ENCODE assay signal across 23 mouse cellular contexts in genomic region chr4:86425581-86425980, GRCm38 (mm10).
DNase-seq lines count a peak whose midpoint lies in the region; ATAC-seq and TF ChIP-seq lines count a peak whose summit lies in the region.
"Had no signal": no experiment of that assay in that cellular context is flagged by ENCODE, and none has a peak within 500 bp of the region (broad histone marks: within the 10 kb centered on the region; RNA-seq: fewer than 3 reads in every experiment).

No protein-coding gene starts in this region.

- intact Hi-C loops in heart, adult 2 months (cut with DNase I), result no loop called here

- H3K4me3 ChIP-seq in embryonic facial prominence, embryonic 14.5 days (ENCODE audit: low read depth, low read length), result no peak overlapping the region
- no peak overlapping the region for H3K4me3 ChIP-seq in embryonic facial prominence, embryonic 10.5 days
- H3K4me3 ChIP-seq in heart, embryonic 15.5 days, result no peak overlapping the region
- no peak overlapping the region for H3K4me3 ChIP-seq in heart, adult 2 months
- no peak overlapping the region for H3K4me3 ChIP-seq in liver, embryonic 11.5 days (ENCODE audit: low read depth, low read length)
- H3K4me3 ChIP-seq in liver, postnatal 0 days (ENCODE audit: low read depth, low read length), result no peak overlapping the region
- no peak overlapping the region for H3K4me3 ChIP-seq in MEL (ENCODE audit: control insufficient read depth in 1 of 2, insufficient read depth in 1 of 2, low read depth in 2 of 2, low read length in 2 of 2)
- H3K4me3 ChIP-seq: embryonic facial prominence, embryonic 15.5 days; hindbrain, embryonic 15.5 days; midbrain, embryonic 10.5 days; neural tube, embryonic 15.5 days had no signal

- no peak for TF ChIP-seq POLR2A in heart, adult 2 months (IDR thresholded peaks at IDR 0.05; ENCODE audit: insufficient read depth, low read depth, low read length)
- no peak for TF ChIP-seq POLR2A in MEL (IDR thresholded peaks at IDR 0.05; ENCODE audit: control insufficient read depth in 1 of 2, insufficient read depth in 1 of 2, low read depth in 1 of 2, low read length in 2 of 2, poor library complexity in 1 of 2)

- no peaks in the 10 kb centered on the region for H3K79me2 ChIP-seq in heart, adult 2 months (replicated peaks; ENCODE audit: control insufficient read depth, insufficient read depth, low read length)
- H3K79me2 ChIP-seq in MEL (ENCODE audit: control insufficient read depth, insufficient read depth, low read length, poor library complexity), result no peaks in the 10 kb centered on the region

- peaks cover 49% of the 10 kb centered on the region for H3K36me3 ChIP-seq in embryonic facial prominence, embryonic 14.5 days (ENCODE audit: control insufficient read depth, insufficient read depth, low read length)
- no peaks in the 10 kb centered on the region for H3K36me3 ChIP-seq in embryonic facial prominence, embryonic 10.5 days (replicated peaks)
- no peaks in the 10 kb centered on the region for H3K36me3 ChIP-seq in heart, embryonic 15.5 days
- H3K36me3 ChIP-seq in heart, adult 2 months (ENCODE audit: control insufficient read depth, insufficient read depth, low read length), result no peaks in the 10 kb centered on the region
- no peaks in the 10 kb centered on the region for H3K36me3 ChIP-seq in liver, embryonic 11.5 days (ENCODE audit: control insufficient read depth, insufficient read depth, low read length)
- no peaks in the 10 kb centered on the region for H3K36me3 ChIP-seq in liver, postnatal 0 days (replicated peaks; ENCODE audit: insufficient read depth, low read length)
- peaks cover 0 to 16% of the 10 kb centered on the region in 2 experiments; a peak in 2 of 4 replicates for H3K36me3 ChIP-seq in MEL (ENCODE audit: control insufficient read depth in 1 of 2, insufficient read depth in 2 of 2, low read length in 2 of 2)
- H3K36me3 ChIP-seq: hindbrain, embryonic 15.5 days; midbrain, embryonic 10.5 days; neural tube, embryonic 15.5 days had no signal

- peak; percentile 49 for DNase-seq in embryonic facial prominence, embryonic 14.5 days (ENCODE audit: low spot score)
- DNase-seq in embryonic facial prominence, embryonic 10.5 days (ENCODE audit: low spot score), result no peak
- no peak for DNase-seq in heart, adult 2 months
- DNase-seq in liver, embryonic 11.5 days (ENCODE audit: low spot score), result peak; percentile 22
- no peak for DNase-seq in liver, postnatal 0 days
- DNase-seq in MEL (ENCODE audit: low read depth, low spot score), result peak; percentile 18
- no peak for DNase-seq in adrenal gland, postnatal 4 days (ENCODE audit: low spot score in 2 of 2)
- DNase-seq: adrenal gland, postnatal 25 days; cerebellum, adult 9-10 months; gastrocnemius, postnatal 14 days; heart, postnatal 10 days; kidney, adult 9 months; kidney, postnatal 25 days; liver; lung, adult 18-20 months; thymus, postnatal 36 days had no signal

- 69% methylated on average over 7 of the region's 7 CpGs for WGBS in embryonic facial prominence, embryonic 14.5 days
- 89% methylated on average over 7 of the region's 7 CpGs for WGBS in embryonic facial prominence, embryonic 10.5 days
- WGBS in heart, embryonic 15.5 days, result 31% methylated on average over 7 of the region's 7 CpGs
- 49% methylated on average over 7 of the region's 7 CpGs for WGBS in heart, adult 2 months
- 70% methylated on average over 7 of the region's 7 CpGs for WGBS in liver, embryonic 11.5 days
- 81% methylated on average over 7 of the region's 7 CpGs for WGBS in liver, postnatal 0 days (ENCODE audit: insufficient replicate concordance)

- H3K9me3 ChIP-seq in embryonic facial prominence, embryonic 14.5 days (ENCODE audit: control insufficient read depth, low read length), result no peaks in the 10 kb centered on the region
- H3K9me3 ChIP-seq in embryonic facial prominence, embryonic 10.5 days, result no peaks in the 10 kb centered on the region
- H3K9me3 ChIP-seq in heart, embryonic 15.5 days (replicated peaks), result no peaks in the 10 kb centered on the region
- H3K9me3 ChIP-seq in liver, embryonic 11.5 days (ENCODE audit: control insufficient read depth, low read length), result no peaks in the 10 kb centered on the region
- no peaks in the 10 kb centered on the region for H3K9me3 ChIP-seq in liver, postnatal 0 days (ENCODE audit: low read length)
- H3K9me3 ChIP-seq in MEL (replicated peaks; ENCODE audit: insufficient read depth, low read length), result no peaks in the 10 kb centered on the region
- H3K9me3 ChIP-seq: embryonic facial prominence, embryonic 15.5 days; hindbrain, embryonic 15.5 days; midbrain, embryonic 10.5 days; neural tube, embryonic 15.5 days had no signal

- no peak overlapping the region for H3K27ac ChIP-seq in embryonic facial prominence, embryonic 14.5 days (replicated peaks; ENCODE audit: low read depth, low read length)
- no peak overlapping the region for H3K27ac ChIP-seq in embryonic facial prominence, embryonic 10.5 days (replicated peaks)
- no peak overlapping the region for H3K27ac ChIP-seq in heart, embryonic 15.5 days
- H3K27ac ChIP-seq in heart, adult 2 months, result no peak overlapping the region
- H3K27ac ChIP-seq in liver, embryonic 11.5 days (ENCODE audit: low read depth, low read length), result no peak overlapping the region
- no peak overlapping the region for H3K27ac ChIP-seq in liver, postnatal 0 days (ENCODE audit: low read depth)
- H3K27ac ChIP-seq in MEL (ENCODE audit: control insufficient read depth, low read depth, low read length), result no peak overlapping the region
- H3K27ac ChIP-seq: embryonic facial prominence, embryonic 15.5 days; hindbrain, embryonic 15.5 days; macrophage; neural tube, embryonic 15.5 days had no signal

- TF ChIP-seq CTCF in heart, adult 2 months (IDR thresholded peaks at IDR 0.05), result no peak
- TF ChIP-seq CTCF in liver, postnatal 0 days (IDR thresholded peaks at IDR 0.05; ENCODE audit: low read depth), result no peak
- TF ChIP-seq CTCF in MEL (IDR thresholded peaks at IDR 0.05 in 2 of 3, conservative IDR thresholded peaks at IDR 0.05 in 1 of 3; ENCODE audit: control insufficient read depth in 1 of 3, insufficient read depth in 1 of 3, low read depth in 2 of 3, low read length in 3 of 3, poor library complexity in 1 of 3, severe bottlenecking in 1 of 3), result no peak

- no peaks in the 10 kb centered on the region for H3K27me3 ChIP-seq in embryonic facial prominence, embryonic 14.5 days (replicated peaks; ENCODE audit: control insufficient read depth, insufficient read depth, low read length)
- H3K27me3 ChIP-seq in embryonic facial prominence, embryonic 10.5 days (replicated peaks; ENCODE audit: low read depth, poor library complexity, severe bottlenecking), result no peaks in the 10 kb centered on the region
- no peaks in the 10 kb centered on the region for H3K27me3 ChIP-seq in heart, embryonic 15.5 days
- H3K27me3 ChIP-seq in heart, adult 2 months (ENCODE audit: control insufficient read depth, insufficient read depth, low read length), result no peaks in the 10 kb centered on the region
- no peaks in the 10 kb centered on the region for H3K27me3 ChIP-seq in liver, embryonic 11.5 days (replicated peaks; ENCODE audit: control insufficient read depth, insufficient read depth, low read length)
- H3K27me3 ChIP-seq in liver, postnatal 0 days (ENCODE audit: insufficient read depth, low read length), result no peaks in the 10 kb centered on the region
- H3K27me3 ChIP-seq in MEL (ENCODE audit: control insufficient read depth in 1 of 2, insufficient read depth in 2 of 2, low read length in 2 of 2), result peaks cover 0 to 2% of the 10 kb centered on the region in 2 experiments; a peak in 1 of 4 replicates
- H3K27me3 ChIP-seq: CH12.LX; embryonic facial prominence, embryonic 15.5 days; hindbrain, embryonic 15.5 days; neural tube, embryonic 15.5 days had no signal

- ATAC-seq in embryonic facial prominence, embryonic 14.5 days (ENCODE audit: low read depth), result no peak
- no peak for ATAC-seq in heart, embryonic 15.5 days (replicated peaks; ENCODE audit: insufficient number of reproducible peaks, insufficient read depth, low FRiP score, low read depth)
- no peak for ATAC-seq in liver, embryonic 11.5 days (replicated peaks; ENCODE audit: low FRiP score)
- ATAC-seq in liver, postnatal 0 days, result no peak

- H3K9ac ChIP-seq in embryonic facial prominence, embryonic 14.5 days (ENCODE audit: low read depth, low read length), result no peak overlapping the region
- no peak overlapping the region for H3K9ac ChIP-seq in heart, embryonic 15.5 days
- H3K9ac ChIP-seq in heart, adult 2 months (ENCODE audit: low read depth, low read length), result no peak overlapping the region
- H3K9ac ChIP-seq in liver, embryonic 11.5 days (ENCODE audit: low read depth, low read length), result no peak overlapping the region
- no peak overlapping the region for H3K9ac ChIP-seq in liver, postnatal 0 days (replicated peaks)
- H3K9ac ChIP-seq in MEL (ENCODE audit: control insufficient read depth, low read depth, low read length, poor library complexity, severe bottlenecking), result no peak overlapping the region
- H3K9ac ChIP-seq: embryonic facial prominence, embryonic 15.5 days; hindbrain, embryonic 15.5 days; neural tube, embryonic 15.5 days had no signal

- no peak for TF ChIP-seq EP300 in heart, adult 2 months (IDR thresholded peaks at IDR 0.05; ENCODE audit: insufficient read depth, low read depth, low read length)
- no peak for TF ChIP-seq EP300 in liver, postnatal 0 days (IDR thresholded peaks at IDR 0.05; ENCODE audit: low read depth)
- no peak for TF ChIP-seq EP300 in MEL (IDR thresholded peaks at IDR 0.05; ENCODE audit: low read depth in 1 of 2, low read length in 2 of 2)

- no peak overlapping the region for H3K4me2 ChIP-seq in embryonic facial prominence, embryonic 14.5 days (ENCODE audit: low read depth, low read length)
- H3K4me2 ChIP-seq in heart, embryonic 15.5 days, result peak overlapping the region; percentile 29
- H3K4me2 ChIP-seq in liver, embryonic 11.5 days, result no peak overlapping the region
- no peak overlapping the region for H3K4me2 ChIP-seq in liver, postnatal 0 days (ENCODE audit: low read depth, low read length)
- H3K4me2 ChIP-seq: embryonic facial prominence, embryonic 15.5 days; hindbrain, embryonic 15.5 days; neural tube, embryonic 15.5 days had no signal

- no peak for TF ChIP-seq RAD21 in MEL (IDR thresholded peaks at IDR 0.05; ENCODE audit: low read depth, low read length)

- H3K4me1 ChIP-seq in embryonic facial prominence, embryonic 14.5 days (ENCODE audit: control insufficient read depth, insufficient read depth, low read length), result no peaks in the 10 kb centered on the region
- H3K4me1 ChIP-seq in embryonic facial prominence, embryonic 10.5 days, result peaks cover 14% of the 10 kb centered on the region
- peaks cover 11% of the 10 kb centered on the region for H3K4me1 ChIP-seq in heart, embryonic 15.5 days (replicated peaks)
- no peaks in the 10 kb centered on the region for H3K4me1 ChIP-seq in heart, adult 2 months (ENCODE audit: control insufficient read depth, insufficient read depth, low read length)
- H3K4me1 ChIP-seq in liver, embryonic 11.5 days (replicated peaks; ENCODE audit: control insufficient read depth, insufficient read depth, low read length), result no peaks in the 10 kb centered on the region
- no peaks in the 10 kb centered on the region for H3K4me1 ChIP-seq in liver, postnatal 0 days (ENCODE audit: insufficient read depth)
- peaks cover 5 to 24% of the 10 kb centered on the region in 2 experiments for H3K4me1 ChIP-seq in MEL (ENCODE audit: control insufficient read depth in 1 of 2, insufficient read depth in 2 of 2, low read length in 2 of 2)
- H3K4me1 ChIP-seq: embryonic facial prominence, embryonic 15.5 days; hindbrain, embryonic 15.5 days had no signal

TF ChIP-seq in MEL, 35 proteins besides CTCF, POLR2A, EP300 and RAD21 (continues in another document):
- TF ChIP-seq ELF1 (IDR thresholded peaks at IDR 0.05; ENCODE audit: low read depth, low read length), result no peak

Comparison
In these comparisons a context has a peak if more than half of its experiments do, and no peak if none do; other contexts are left out.
1. DNase-seq: peak in embryonic facial prominence, embryonic 14.5 days (single experiment), liver, embryonic 11.5 days (single experiment) and MEL (single experiment); none in embryonic facial prominence, embryonic 10.5 days (single experiment), heart, adult 2 months (0 of 2), liver, postnatal 0 days (single experiment) and adrenal gland, postnatal 4 days (0 of 2).